Mouse (Mus musculus) left cerebral cortex, adult 2 months (tissue): ENCODE measurements around the gene Olfr1411. TPM values are rescaled to one million over a fixed set of nuclear protein-coding genes. Genes with fewer than 3 reads are reported as not detected.

Experiments
- DNase-seq, 2 experiments: peaks; one replicate each; pipeline ENCODE4 v3.0.0; 2021 to 2022; ENCODE audit warnings: low spot score in 2 of 2, mixed read lengths in 1 of 2; ENCODE audit errors: extremely low spot score in 1 of 2
- H3K27ac ChIP-seq: fragments of 200-600 bp; 2 replicates; pipeline ENCODE4 v1.8.1; 2022
- H3K4me3 ChIP-seq: fragments of 200-600 bp; 2 replicates; pipeline ENCODE4 v1.8.1; 2022
- CTCF ChIP-seq: fragments of 200-600 bp; IDR thresholded peaks from 2 replicates; pipeline ENCODE4 v1.8.1; 2022; ENCODE audit warnings: antibody characterized with exemption, mild to moderate bottlenecking, moderate library complexity
- intact Hi-C: fragments of 180-260 bp; cut with DNase I; formaldehyde crosslinking; loops from one replicate; pipeline ENCODE4 v1.15.1; 2025
- total RNA-seq, 2 experiments: library from RNA; stranded (reverse); gene quantifications; 2 replicates each; pipeline ENCODE4 v1.2.3; 2021

The Olfr1411 gene
- total RNA-seq, 2 experiments from 2014 or later = not detected

DNA sequence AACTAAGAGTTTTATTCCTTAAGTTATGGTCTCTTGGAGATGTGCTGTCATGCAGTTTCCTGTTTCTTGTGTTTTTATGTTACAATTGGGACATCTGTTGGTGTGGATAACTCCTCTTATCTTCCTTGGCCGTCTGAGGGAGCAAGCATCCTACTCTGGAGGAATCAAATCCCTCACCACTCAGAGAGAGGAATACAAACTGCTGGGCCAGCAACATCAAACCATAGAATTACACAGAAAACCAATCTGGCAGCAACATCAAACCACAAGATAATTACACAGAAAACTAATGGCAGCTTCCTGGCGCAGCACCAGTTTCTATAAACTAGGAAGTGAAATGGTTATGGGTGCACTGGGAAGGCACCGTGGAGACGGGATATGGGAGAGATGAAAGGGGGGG, 34.0 kb downstream of the Olfr1411 start:
- H3K27ac ChIP-seq = no peak overlapping the region
- DNase-seq = no peak
- TF ChIP-seq CTCF = no peak
- intact Hi-C loops = no loop called here
- no peak overlapping the region for H3K4me3 ChIP-seq

DNA sequence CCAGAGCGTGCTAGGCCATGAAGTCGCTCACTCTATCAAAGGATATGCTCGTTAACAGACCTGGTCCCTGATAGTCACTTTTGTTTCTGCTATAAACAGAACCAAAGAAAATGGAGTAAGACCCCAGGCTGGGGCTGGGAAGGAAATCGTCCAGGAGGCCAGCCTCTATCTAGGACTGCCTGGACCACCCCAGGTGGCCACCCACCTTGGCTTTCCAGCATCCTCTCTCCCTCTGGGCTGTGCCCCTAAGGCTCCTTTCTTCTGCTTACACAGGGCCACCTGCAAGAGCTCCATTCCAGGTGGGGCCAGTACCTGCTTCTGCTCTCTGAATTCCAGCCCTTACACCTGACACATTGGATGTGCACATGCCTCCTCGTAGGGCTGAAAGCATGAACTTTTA, 38.0 kb downstream of the Olfr1411 start:
- intact Hi-C loops = no loop called here
- TF ChIP-seq CTCF = no peak
- DNase-seq = no peak
- Histone ChIP-seq H3K27ac (no peak overlapping the region), H3K4me3 (no peak overlapping the region)

- TF ChIP-seq CTCF = no peak; the same call in none of the 2 replicates
- intact Hi-C loops = no loop called here
- DNase-seq = no peak
- Histone ChIP-seq H3K4me3 (no peak overlapping the region), H3K27ac (no peak overlapping the region)
Measured at GRCm38 (mm10) chr1:92632948-92633347, 38.7 kb downstream of the Olfr1411 start.

DNA sequence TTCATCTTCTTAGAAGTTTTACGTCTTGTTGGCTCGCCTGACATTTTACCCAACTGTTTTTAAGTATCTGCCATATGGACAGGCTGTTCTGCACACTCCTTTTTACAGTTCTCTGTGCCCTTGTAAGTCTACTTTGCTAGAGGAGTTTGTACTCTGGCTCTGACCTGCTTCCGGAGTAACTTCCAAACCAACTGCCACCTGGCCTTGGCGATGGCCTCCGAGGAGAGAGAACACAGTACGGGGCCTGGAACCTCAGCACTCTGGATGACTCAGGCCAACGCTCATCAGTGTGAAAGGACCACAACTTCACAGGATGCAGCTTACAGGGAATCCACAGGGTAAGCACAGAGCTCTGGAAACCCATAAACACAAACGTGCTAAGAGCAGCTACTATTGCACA, 39.5 kb downstream of the Olfr1411 start:
- no peak overlapping the region for H3K27ac ChIP-seq
- TF ChIP-seq CTCF = no peak
- no peak for DNase-seq

GRCm38 (mm10) chr1:92634569-92634968, 40.4 kb downstream of the Olfr1411 start:
- no peak overlapping the region for H3K4me3 ChIP-seq
- intact Hi-C loops = no loop called here
- H3K27ac ChIP-seq = no peak overlapping the region
- no peak for TF ChIP-seq CTCF
- no peak for DNase-seq

More for the DNA sequence above, 39.5 kb downstream of the Olfr1411 start:
- intact Hi-C loops = no loop called here
- no peak overlapping the region for H3K4me3 ChIP-seq

- TF ChIP-seq CTCF = no peak
- Histone ChIP-seq H3K4me3 (no peak overlapping the region), H3K27ac (no peak overlapping the region)
- no peak for DNase-seq
- intact Hi-C loops = no loop called here
Measured at GRCm38 (mm10) chr1:92634976-92635599, 40.9 kb downstream of the Olfr1411 start.

DNA sequence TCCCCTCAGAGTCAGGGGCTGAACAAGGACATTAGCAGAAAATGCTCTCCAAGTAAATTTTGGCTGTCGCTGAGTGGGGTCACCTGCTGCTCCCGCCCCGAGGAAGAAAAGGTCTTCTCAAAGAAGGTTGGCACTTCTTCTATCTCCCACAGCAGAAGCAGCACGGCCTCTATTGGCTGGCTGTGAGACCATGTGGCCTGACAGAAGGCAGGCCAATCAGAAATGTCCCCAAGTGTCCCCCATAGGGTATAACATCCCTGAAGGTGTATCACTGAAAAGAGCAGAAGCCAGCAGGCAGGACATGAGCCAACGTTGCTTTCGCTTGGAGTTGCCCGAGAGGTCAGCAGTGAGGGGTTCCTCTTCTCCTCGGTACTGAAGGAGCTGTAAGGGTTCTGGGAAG, 41.8 kb downstream of the Olfr1411 start:
- DNase-seq = no peak
- no peak overlapping the region for H3K4me3 ChIP-seq
- TF ChIP-seq CTCF = no peak
- H3K27ac ChIP-seq = no peak overlapping the region
- intact Hi-C loops = no loop called here

DNA sequence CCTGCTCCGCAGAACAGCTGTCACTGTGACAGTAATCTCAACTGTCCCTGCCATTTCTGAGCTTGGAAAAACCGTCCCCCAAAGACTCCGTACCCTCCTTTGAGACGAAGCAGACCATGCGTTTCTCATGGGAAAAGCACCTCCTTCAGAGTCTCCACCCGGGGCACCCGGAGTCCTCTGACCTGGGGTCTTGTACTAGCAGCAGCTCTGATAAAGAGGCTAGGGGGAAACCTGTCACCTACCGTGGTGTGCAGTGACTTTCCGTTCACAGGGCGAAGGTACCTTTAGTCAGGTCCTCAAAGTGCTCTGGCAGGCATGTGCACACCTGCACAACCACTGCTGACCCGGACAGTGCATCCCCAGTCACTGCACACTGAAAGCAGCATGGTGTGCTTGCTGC, 42.5 kb downstream of the Olfr1411 start:
- no peak for DNase-seq
- no peak for TF ChIP-seq CTCF
- no peak overlapping the region for H3K4me3 ChIP-seq
- intact Hi-C loops = no loop called here
- no peak overlapping the region for H3K27ac ChIP-seq

- no peak for TF ChIP-seq CTCF
- peak in 1 of 2 experiments; percentile 12 for DNase-seq
- Histone ChIP-seq H3K27ac (peak overlapping the region; percentile 57; the same call in 1 of the 2 replicates), H3K4me3 (no peak overlapping the region)
- intact Hi-C loops = no loop called here
Measured at GRCm38 (mm10) chr1:92637501-92638172, 43.4 kb downstream of the Olfr1411 start.

- no peak for TF ChIP-seq CTCF
- peak; percentile 45 to 68 for DNase-seq
- intact Hi-C loops = no loop called here
- H3K27ac ChIP-seq = peak overlapping the region; percentile 61
- H3K4me3 ChIP-seq = no peak overlapping the region
Measured at GRCm38 (mm10) chr1:92638181-92638580, 44.0 kb downstream of the Olfr1411 start.

- peak overlapping the region; percentile 61 for H3K27ac ChIP-seq
- no peak for TF ChIP-seq CTCF
- intact Hi-C loops = no loop called here
- no peak for DNase-seq
- no peak overlapping the region for H3K4me3 ChIP-seq
Measured at GRCm38 (mm10) chr1:92638736-92639135, 44.5 kb downstream of the Olfr1411 start.

- H3K27ac ChIP-seq = no peak overlapping the region
- TF ChIP-seq CTCF = no peak
- peak overlapping the region; percentile 97; the same call in 1 of the 2 replicates for H3K4me3 ChIP-seq
- intact Hi-C loops = no loop called here
- no peak for DNase-seq
Measured at GRCm38 (mm10) chr1:92640393-92640792, 46.2 kb downstream of the Olfr1411 start.
